Mouse (Mus musculus) myocyte (in vitro differentiated cells): ENCODE measurements around the gene Zfp791.
"Not testable (repeated sequence)": the region's sequence is repeated elsewhere in the genome, so short reads cannot be mapped to it uniquely, and the experiment has no call there.

Experiments used
- CEBPB ChIP-seq: IDR thresholded peaks from 2 replicates; pipeline ENCODE4 v1.6.1; 2011; ENCODE audit warnings: mild to moderate bottlenecking, moderate library complexity; ENCODE audit not compliant: poor library complexity, insufficient read depth, severe bottlenecking
- E2F4 ChIP-seq: IDR thresholded peaks from one replicate; pipeline ENCODE4 v1.6.1; 2011; ENCODE audit warnings: mild to moderate bottlenecking, control low read depth, moderate library complexity; ENCODE audit not compliant: insufficient read depth
- MAX ChIP-seq: IDR thresholded peaks from one replicate; pipeline ENCODE4 v1.6.1; 2011; ENCODE audit warnings: low read depth, mild to moderate bottlenecking, control low read depth
- MYOD1 ChIP-seq, 3 experiments: IDR thresholded peaks; one replicate each; pipeline ENCODE4 v1.6.1; 2011; ENCODE audit warnings: control low read depth in 2 of 3, low read depth in 2 of 3, mild to moderate bottlenecking in 2 of 3, moderate library complexity in 1 of 3; ENCODE audit not compliant: insufficient read length in 2 of 3, control insufficient read depth in 1 of 3
- MYOG ChIP-seq, 3 experiments: IDR thresholded peaks; one replicate each; pipeline ENCODE4 v1.6.1; 2011; ENCODE audit warnings: control low read depth in 2 of 3, low read depth in 2 of 3, mild to moderate bottlenecking in 2 of 3; ENCODE audit not compliant: insufficient read length in 2 of 3, control insufficient read depth in 1 of 3, insufficient read depth in 1 of 3
- POLR2A ChIP-seq: IDR thresholded peaks from one replicate; pipeline ENCODE4 v1.6.1; 2011; ENCODE audit warnings: low read depth, mild to moderate bottlenecking, control low read depth, moderate library complexity; ENCODE audit not compliant: insufficient read length
- POLR2AphosphoS2 ChIP-seq: IDR thresholded peaks from one replicate; pipeline ENCODE4 v1.6.1; 2011; ENCODE audit warnings: low read depth, control low read depth; ENCODE audit not compliant: insufficient read length
- REST ChIP-seq: IDR thresholded peaks from one replicate; pipeline ENCODE4 v1.6.1; 2011; ENCODE audit warnings: mild to moderate bottlenecking, control low read depth, moderate library complexity; ENCODE audit not compliant: insufficient read depth, insufficient read length
- SRF ChIP-seq: IDR thresholded peaks from one replicate; pipeline ENCODE4 v1.6.1; 2011; ENCODE audit warnings: low read depth; ENCODE audit not compliant: control insufficient read depth, insufficient read length
- TCF12 ChIP-seq: IDR thresholded peaks from one replicate; pipeline ENCODE4 v1.6.1; 2011; ENCODE audit warnings: mild to moderate bottlenecking, control low read depth; ENCODE audit not compliant: poor library complexity, insufficient read depth, severe bottlenecking
- TCF3 ChIP-seq: IDR thresholded peaks from one replicate; pipeline ENCODE4 v1.6.1; 2011; ENCODE audit warnings: low read depth, control low read depth; ENCODE audit not compliant: insufficient read length
- USF1 ChIP-seq: IDR thresholded peaks from one replicate; pipeline ENCODE4 v1.6.1; 2011; ENCODE audit warnings: low read depth, mild to moderate bottlenecking, control low read depth, moderate library complexity

- not testable (repeated sequence) for TF ChIP-seq POLR2A; MYOG (IDR thresholded peaks at IDR 0.05; ENCODE audit: control insufficient read depth in 1 of 3, insufficient read depth in 1 of 3, insufficient read length in 2 of 3, low read depth in 2 of 3); E2F4; MAX; USF1; MYOD1 (IDR thresholded peaks at IDR 0.05; ENCODE audit: control insufficient read depth in 1 of 3, insufficient read length in 2 of 3, low read depth in 2 of 3); SRF; CEBPB; TCF12; POLR2AphosphoS2; REST; TCF3
Observed at GRCm38 (mm10) chr8:85082169-85082568, 40.7 kb downstream of the Zfp791 start.
